Mouse (Mus musculus) liver, embryonic 15.5 days (tissue): ENCODE measurements around the gene Gm37240. TPM values are rescaled to one million over a fixed set of nuclear protein-coding genes. Genes with fewer than 3 reads are reported as not detected.

Experiments used
- ATAC-seq: fragments of 200-750 bp; cut with Nextera tagmentation; 2 replicates; pipeline ENCODE4 v1.8.0; 2017; ENCODE audit warnings: moderate number of reproducible peaks, mild to moderate bottlenecking, moderate library complexity; ENCODE audit not compliant: insufficient read depth
- H3K27ac ChIP-seq: fragments of 300-500 bp; sonication (generic); replicated peaks from 2 replicates; pipeline ENCODE4 v1.5.1; 2015; ENCODE audit warnings: mild to moderate bottlenecking, inconsistent platforms
- H3K27me3 ChIP-seq: fragments of 300-500 bp; sonication (generic); 2 replicates; pipeline ENCODE4 v1.6.1; 2015; ENCODE audit warnings: mild to moderate bottlenecking, inconsistent platforms
- H3K36me3 ChIP-seq: fragments of 300-500 bp; sonication (generic); replicated peaks from 2 replicates; pipeline ENCODE4 v1.6.1; 2015; ENCODE audit warnings: moderate library complexity, mild to moderate bottlenecking, inconsistent platforms
- H3K4me1 ChIP-seq: fragments of 300-500 bp; sonication (generic); replicated peaks from 2 replicates; pipeline ENCODE4 v1.6.1; 2015; ENCODE audit warnings: inconsistent platforms
- H3K4me2 ChIP-seq: fragments of 300-500 bp; sonication (generic); 2 replicates; pipeline ENCODE4 v1.6.1; 2015; ENCODE audit warnings: moderate library complexity, mild to moderate bottlenecking, inconsistent platforms
- H3K4me3 ChIP-seq: fragments of 300-500 bp; sonication (generic); replicated peaks from 2 replicates; pipeline ENCODE4 v1.5.1; 2015; ENCODE audit warnings: mild to moderate bottlenecking, inconsistent platforms
- H3K9ac ChIP-seq: fragments of 300-500 bp; sonication (generic); 2 replicates; pipeline ENCODE4 v1.6.1; 2015; ENCODE audit warnings: moderate library complexity, mild to moderate bottlenecking, inconsistent platforms
- H3K9me3 ChIP-seq: fragments of 300-500 bp; sonication (generic); replicated peaks from 2 replicates; pipeline ENCODE4 v1.6.1; 2016; ENCODE audit warnings: inconsistent platforms
- WGBS: fragments of 180-500 bp; shearing (Covaris S2); methylation state at CpG from one replicate; pipeline ENCODE4 v1.1.7; 2015; ENCODE audit warnings: mixed read lengths; ENCODE audit not compliant: insufficient replicate concordance; 5-methylcytosine and 5-hydroxymethylcytosine counted together
- polyA plus RNA-seq: library from polyadenylated mRNA; unstranded; fragments of >200 nt; fragmentation: Nextera tagmentation; extraction: Ambion mirVana; gene quantifications from 2 replicates; pipeline ENCODE4 v1.2.1, GENCODE M21; 2015

Gene Gm37240
- polyA plus RNA-seq, 1 experiment from 2014 or later, result 0.24 TPM

- H3K36me3 ChIP-seq, result peaks cover 26% of the 10 kb centered on the region; the same call in 1 of the 2 replicates
- 69% methylated on average over 5 of the region's 5 CpGs for WGBS
- ATAC-seq, result no peak
Measured at GRCm38 (mm10) chr3:84971561-84971960, 915.8 kb downstream of the Gm37240 start.

GRCm38 (mm10) chr3:84967364-84967763, 920.0 kb downstream of the Gm37240 start:
- no peak for ATAC-seq

More at GRCm38 (mm10) chr3:84971561-84971960, 915.8 kb downstream of the Gm37240 start:
- H3K4me2 ChIP-seq, result no peak overlapping the region
- H3K4me1 ChIP-seq, result no peaks in the 10 kb centered on the region
- no peaks in the 10 kb centered on the region for H3K27me3 ChIP-seq
- H3K27ac ChIP-seq, result no peak overlapping the region
- no peaks in the 10 kb centered on the region for H3K9me3 ChIP-seq
- H3K9ac ChIP-seq, result no peak overlapping the region
- H3K4me3 ChIP-seq, result no peak overlapping the region

GRCm38 (mm10) chr3:84965156-84965555, 922.2 kb downstream of the Gm37240 start:
- Histone ChIP-seq H3K27me3 (no peaks in the 10 kb centered on the region), H3K9ac (no peak overlapping the region), H3K36me3 (peaks cover 13% of the 10 kb centered on the region; the same call in 1 of the 2 replicates), H3K4me1 (no peaks in the 10 kb centered on the region), H3K9me3 (no peaks in the 10 kb centered on the region), H3K4me3 (no peak overlapping the region), H3K27ac (no peak overlapping the region), H3K4me2 (no peak overlapping the region)
- 81% methylated on average over 5 of the region's 5 CpGs for WGBS
- ATAC-seq, result no peak

More at GRCm38 (mm10) chr3:84967364-84967763, 920.0 kb downstream of the Gm37240 start:
- Histone ChIP-seq H3K4me3 (no peak overlapping the region), H3K36me3 (peaks cover 8% of the 10 kb centered on the region; the same call in 1 of the 2 replicates), H3K4me2 (no peak overlapping the region), H3K9ac (no peak overlapping the region), H3K9me3 (no peaks in the 10 kb centered on the region), H3K4me1 (no peaks in the 10 kb centered on the region), H3K27ac (no peak overlapping the region), H3K27me3 (no peaks in the 10 kb centered on the region)
- 88% methylated on average over 4 of the region's 4 CpGs for WGBS

- Histone ChIP-seq H3K9me3 (no peaks in the 10 kb centered on the region), H3K4me2 (no peak overlapping the region), H3K4me3 (no peak overlapping the region), H3K9ac (no peak overlapping the region), H3K27ac (no peak overlapping the region), H3K27me3 (no peaks in the 10 kb centered on the region), H3K36me3 (peaks cover 2% of the 10 kb centered on the region; the same call in 1 of the 2 replicates), H3K4me1 (no peaks in the 10 kb centered on the region)
- WGBS, result 75% methylated on average over 4 of the region's 4 CpGs
- ATAC-seq, result no peak
Measured at GRCm38 (mm10) chr3:84955857-84956256, 931.5 kb downstream of the Gm37240 start.

- WGBS, result 83% methylated on average over 8 of the region's 8 CpGs
- ATAC-seq, result no peak
Measured at GRCm38 (mm10) chr3:84955011-84955775, 932.1 kb downstream of the Gm37240 start.

GRCm38 (mm10) chr3:84952585-84953187, 934.6 kb downstream of the Gm37240 start:
- ATAC-seq, result no peak
- no peak overlapping the region for H3K9ac ChIP-seq

More at GRCm38 (mm10) chr3:84955011-84955775, 932.1 kb downstream of the Gm37240 start:
- H3K9me3 ChIP-seq, result no peaks in the 10 kb centered on the region
- no peak overlapping the region for H3K9ac ChIP-seq
- H3K36me3 ChIP-seq, result no peaks in the 10 kb centered on the region; the same call in 1 of the 2 replicates
- H3K4me3 ChIP-seq, result no peak overlapping the region
- H3K27ac ChIP-seq, result no peak overlapping the region
- H3K4me1 ChIP-seq, result no peaks in the 10 kb centered on the region
- no peak overlapping the region for H3K4me2 ChIP-seq
- H3K27me3 ChIP-seq, result no peaks in the 10 kb centered on the region

GRCm38 (mm10) chr3:84952135-84952534, 935.2 kb downstream of the Gm37240 start:
- H3K27ac ChIP-seq, result no peak overlapping the region

More at GRCm38 (mm10) chr3:84952585-84953187, 934.6 kb downstream of the Gm37240 start:
- no peak overlapping the region for H3K4me3 ChIP-seq
- H3K36me3 ChIP-seq, result no peaks in the 10 kb centered on the region
- 71% methylated on average over 7 of the region's 7 CpGs for WGBS
- no peak overlapping the region for H3K4me2 ChIP-seq
- H3K9me3 ChIP-seq, result no peaks in the 10 kb centered on the region
- H3K27ac ChIP-seq, result no peak overlapping the region
- no peaks in the 10 kb centered on the region for H3K27me3 ChIP-seq
- no peaks in the 10 kb centered on the region for H3K4me1 ChIP-seq

GRCm38 (mm10) chr3:84951698-84952097, 935.6 kb downstream of the Gm37240 start:
- H3K27ac ChIP-seq, result no peak overlapping the region
- no peak overlapping the region for H3K9ac ChIP-seq
- ATAC-seq, result no peak
- H3K27me3 ChIP-seq, result no peaks in the 10 kb centered on the region
- H3K4me1 ChIP-seq, result no peaks in the 10 kb centered on the region
- H3K4me3 ChIP-seq, result no peak overlapping the region
- no peak overlapping the region for H3K4me2 ChIP-seq
- no peaks in the 10 kb centered on the region for H3K9me3 ChIP-seq
- 70% methylated on average over 2 of the region's 2 CpGs for WGBS
- H3K36me3 ChIP-seq, result no peaks in the 10 kb centered on the region

More at GRCm38 (mm10) chr3:84952135-84952534, 935.2 kb downstream of the Gm37240 start:
- ATAC-seq, result no peak
- Histone ChIP-seq H3K4me3 (no peak overlapping the region), H3K9ac (no peak overlapping the region), H3K9me3 (no peaks in the 10 kb centered on the region), H3K4me2 (no peak overlapping the region), H3K36me3 (no peaks in the 10 kb centered on the region), H3K27me3 (no peaks in the 10 kb centered on the region), H3K4me1 (no peaks in the 10 kb centered on the region)
- 73% methylated on average over 13 of the region's 13 CpGs for WGBS

- ATAC-seq, result no peak
Measured at GRCm38 (mm10) chr3:84949387-84949786, 937.9 kb downstream of the Gm37240 start.

DNA sequence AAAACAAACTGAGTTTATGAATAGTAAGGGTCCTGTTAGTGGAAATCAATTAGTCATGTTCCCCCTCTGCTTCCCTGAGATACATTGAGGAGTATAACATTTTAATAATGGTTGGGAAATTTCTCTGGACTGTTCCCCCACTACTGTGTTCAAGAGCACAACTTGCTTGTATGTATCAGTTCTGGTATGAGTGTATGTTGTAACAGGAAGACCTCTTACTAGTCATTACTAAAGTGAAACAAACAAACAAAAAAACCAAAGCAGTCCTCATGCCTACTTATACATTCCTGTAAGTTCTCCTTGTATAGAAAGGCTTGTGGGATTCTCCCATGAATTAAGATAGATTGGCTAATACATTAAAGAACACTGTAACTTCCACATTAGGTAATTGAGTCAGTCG, 940.9 kb downstream of the Gm37240 start:
- no peak overlapping the region for H3K27ac ChIP-seq
- H3K9ac ChIP-seq, result no peak overlapping the region
- WGBS, result 58% methylated on average over 1 of the region's 1 CpGs
- H3K27me3 ChIP-seq, result no peaks in the 10 kb centered on the region
- ATAC-seq, result no peak
- H3K4me2 ChIP-seq, result no peak overlapping the region
- no peaks in the 10 kb centered on the region for H3K9me3 ChIP-seq
- H3K4me1 ChIP-seq, result peaks cover 6% of the 10 kb centered on the region; the same call in 1 of the 2 replicates
- H3K36me3 ChIP-seq, result no peaks in the 10 kb centered on the region
- no peak overlapping the region for H3K4me3 ChIP-seq

More at GRCm38 (mm10) chr3:84949387-84949786, 937.9 kb downstream of the Gm37240 start:
- Histone ChIP-seq H3K27ac (no peak overlapping the region), H3K4me1 (peaks cover 6% of the 10 kb centered on the region; the same call in 1 of the 2 replicates), H3K9me3 (no peaks in the 10 kb centered on the region), H3K27me3 (no peaks in the 10 kb centered on the region), H3K36me3 (no peaks in the 10 kb centered on the region), H3K9ac (no peak overlapping the region), H3K4me2 (no peak overlapping the region), H3K4me3 (no peak overlapping the region)
- WGBS, result 84% methylated on average over 4 of the region's 4 CpGs

GRCm38 (mm10) chr3:84944933-84945332, 942.4 kb downstream of the Gm37240 start:
- WGBS, result 43% methylated on average over 3 of the region's 3 CpGs
- no peaks in the 10 kb centered on the region for H3K36me3 ChIP-seq
- no peaks in the 10 kb centered on the region for H3K9me3 ChIP-seq
- no peak for ATAC-seq
- no peak overlapping the region for H3K4me2 ChIP-seq
- peaks cover 6% of the 10 kb centered on the region; the same call in 1 of the 2 replicates for H3K4me1 ChIP-seq
- no peak overlapping the region for H3K4me3 ChIP-seq
- no peaks in the 10 kb centered on the region for H3K27me3 ChIP-seq
- no peak overlapping the region for H3K9ac ChIP-seq
- H3K27ac ChIP-seq, result no peak overlapping the region
